Mouse (Mus musculus): ENCODE measurements around the gene Baiap2l2.

- TF ChIP-seq CTCF (IDR thresholded peaks at IDR 0.05; ENCODE audit: insufficient read depth, low read depth, low read length): no peak
- no peak for TF ChIP-seq POLR2A (IDR thresholded peaks at IDR 0.05; ENCODE audit: insufficient read depth, low read depth, low read length)
Measured at GRCm38 (mm10) chr15:79216191-79216590, 69.1 kb downstream of the Baiap2l2 start.

All from olfactory bulb, adult 2 months (tissue).